Mouse (Mus musculus): ENCODE measurements around the gene Polr2a. TPM values are rescaled to one million over a fixed set of nuclear protein-coding genes. Genes with fewer than 3 reads are reported as not detected.

Gene Polr2a
- polyA plus RNA-seq, 1 experiment, result 103 TPM

GRCm38 (mm10) chr11:69697396-69697795 lies 61.0 kb downstream of the Polr2a start:
- H3K9me3 ChIP-seq (replicated peaks; ENCODE audit: control insufficient read depth, insufficient read depth, low read length, poor library complexity, severe bottlenecking), result no peaks in the 10 kb centered on the region
- TF ChIP-seq POLR2A (IDR thresholded peaks at IDR 0.05; ENCODE audit: insufficient read depth, low read length) (no peak), CTCF (IDR thresholded peaks at IDR 0.05; ENCODE audit: low read depth, low read length) (no peak), EP300 (IDR thresholded peaks at IDR 0.05; ENCODE audit: insufficient read depth, low read depth, low read length) (no peak)
- no peaks in the 10 kb centered on the region for H3K36me3 ChIP-seq (ENCODE audit: control insufficient read depth, insufficient read depth, low read length, poor library complexity, severe bottlenecking)
- no peak overlapping the region for H3K4me3 ChIP-seq (ENCODE audit: low read depth, low read length)
- peaks cover 5% of the 10 kb centered on the region for H3K4me1 ChIP-seq (ENCODE audit: control insufficient read depth, insufficient read depth, low read length)
- H3K27ac ChIP-seq (ENCODE audit: insufficient read depth, low read length), result no peak overlapping the region
- no peak overlapping the region for H3K9ac ChIP-seq (ENCODE audit: low read depth, poor library complexity, severe bottlenecking)
- H3K27me3 ChIP-seq (ENCODE audit: control insufficient read depth, insufficient read depth, low read length, poor library complexity, severe bottlenecking), result no peaks in the 10 kb centered on the region

GRCm38 (mm10) chr11:69695361-69696181 lies 62.9 kb downstream of the Polr2a start, which contains the start of the genes Tnfsf12 and Tnfsfm13:
Gene Tnfsf12 (minus strand): TSS chr11:69695849.
Gene Tnfsfm13 (minus strand): TSS chr11:69696098.
- no peaks in the 10 kb centered on the region for H3K27me3 ChIP-seq (ENCODE audit: control insufficient read depth, insufficient read depth, low read length, poor library complexity, severe bottlenecking)
- no peak for TF ChIP-seq CTCF (IDR thresholded peaks at IDR 0.05; ENCODE audit: low read depth, low read length)
- TF ChIP-seq EP300 (IDR thresholded peaks at IDR 0.05; ENCODE audit: insufficient read depth, low read depth, low read length), result 0 out of 2 replicates have a peak, but pooled peaks have one; percentile 3
- TF ChIP-seq POLR2A (IDR thresholded peaks at IDR 0.05; ENCODE audit: insufficient read depth, low read length), result no peak
- H3K36me3 ChIP-seq (ENCODE audit: control insufficient read depth, insufficient read depth, low read length, poor library complexity, severe bottlenecking), result no peaks in the 10 kb centered on the region
- H3K4me3 ChIP-seq (ENCODE audit: low read depth, low read length), result peak within 1 kb of the TSS; percentile 56
- peak within 1 kb of the TSS; percentile 16; the same call in 1 of the 2 replicates for H3K27ac ChIP-seq (ENCODE audit: insufficient read depth, low read length)
- H3K4me1 ChIP-seq (ENCODE audit: control insufficient read depth, insufficient read depth, low read length), result peaks cover 5% of the 10 kb centered on the region
- H3K9me3 ChIP-seq (replicated peaks; ENCODE audit: control insufficient read depth, insufficient read depth, low read length, poor library complexity, severe bottlenecking), result no peaks in the 10 kb centered on the region
- H3K9ac ChIP-seq (ENCODE audit: low read depth, poor library complexity, severe bottlenecking), result peak within 1 kb of the TSS; percentile 63

GRCm38 (mm10) chr11:69695046-69695360 lies 63.4 kb downstream of the Polr2a start:
- no peaks in the 10 kb centered on the region for H3K36me3 ChIP-seq (ENCODE audit: control insufficient read depth, insufficient read depth, low read length, poor library complexity, severe bottlenecking)
- H3K27ac ChIP-seq (ENCODE audit: insufficient read depth, low read length), result 0 out of 2 replicates have a peak overlapping the region, but pooled peaks have one; percentile 10
- H3K4me3 ChIP-seq (ENCODE audit: low read depth, low read length), result peak overlapping the region; percentile 56
- H3K27me3 ChIP-seq (ENCODE audit: control insufficient read depth, insufficient read depth, low read length, poor library complexity, severe bottlenecking), result no peaks in the 10 kb centered on the region
- H3K9ac ChIP-seq (ENCODE audit: low read depth, poor library complexity, severe bottlenecking), result peak overlapping the region; percentile 63
- no peaks in the 10 kb centered on the region for H3K9me3 ChIP-seq (replicated peaks; ENCODE audit: control insufficient read depth, insufficient read depth, low read length, poor library complexity, severe bottlenecking)
- TF ChIP-seq POLR2A (IDR thresholded peaks at IDR 0.05; ENCODE audit: insufficient read depth, low read length) (no peak), EP300 (IDR thresholded peaks at IDR 0.05; ENCODE audit: insufficient read depth, low read depth, low read length) (no peak), CTCF (IDR thresholded peaks at IDR 0.05; ENCODE audit: low read depth, low read length) (no peak)
- peaks cover 5% of the 10 kb centered on the region for H3K4me1 ChIP-seq (ENCODE audit: control insufficient read depth, insufficient read depth, low read length)

GRCm38 (mm10) chr11:69693421-69693965 lies 64.9 kb downstream of the Polr2a start:
- Histone ChIP-seq H3K27me3 (ENCODE audit: control insufficient read depth, insufficient read depth, low read length, poor library complexity, severe bottlenecking) (no peaks in the 10 kb centered on the region), H3K27ac (ENCODE audit: insufficient read depth, low read length) (no peak overlapping the region), H3K9me3 (replicated peaks; ENCODE audit: control insufficient read depth, insufficient read depth, low read length, poor library complexity, severe bottlenecking) (no peaks in the 10 kb centered on the region), H3K36me3 (ENCODE audit: control insufficient read depth, insufficient read depth, low read length, poor library complexity, severe bottlenecking) (no peaks in the 10 kb centered on the region), H3K9ac (ENCODE audit: low read depth, poor library complexity, severe bottlenecking) (no peak overlapping the region), H3K4me1 (ENCODE audit: control insufficient read depth, insufficient read depth, low read length) (peaks cover 3% of the 10 kb centered on the region), H3K4me3 (ENCODE audit: low read depth, low read length) (no peak overlapping the region)
- TF ChIP-seq CTCF (IDR thresholded peaks at IDR 0.05; ENCODE audit: low read depth, low read length) (no peak), POLR2A (IDR thresholded peaks at IDR 0.05; ENCODE audit: insufficient read depth, low read length) (no peak), EP300 (IDR thresholded peaks at IDR 0.05; ENCODE audit: insufficient read depth, low read depth, low read length) (no peak)

- Histone ChIP-seq H3K27ac (ENCODE audit: insufficient read depth, low read length) (0 out of 2 replicates have a peak overlapping the region, but pooled peaks have one; percentile 12), H3K9ac (ENCODE audit: low read depth, poor library complexity, severe bottlenecking) (no peak overlapping the region), H3K36me3 (ENCODE audit: control insufficient read depth, insufficient read depth, low read length, poor library complexity, severe bottlenecking) (no peaks in the 10 kb centered on the region), H3K4me3 (ENCODE audit: low read depth, low read length) (no peak overlapping the region), H3K9me3 (replicated peaks; ENCODE audit: control insufficient read depth, insufficient read depth, low read length, poor library complexity, severe bottlenecking) (no peaks in the 10 kb centered on the region), H3K27me3 (ENCODE audit: control insufficient read depth, insufficient read depth, low read length, poor library complexity, severe bottlenecking) (no peaks in the 10 kb centered on the region), H3K4me1 (ENCODE audit: control insufficient read depth, insufficient read depth, low read length) (peaks cover 3% of the 10 kb centered on the region)
- TF ChIP-seq EP300 (IDR thresholded peaks at IDR 0.05; ENCODE audit: insufficient read depth, low read depth, low read length) (no peak), POLR2A (IDR thresholded peaks at IDR 0.05; ENCODE audit: insufficient read depth, low read length) (no peak), CTCF (IDR thresholded peaks at IDR 0.05; ENCODE audit: low read depth, low read length) (no peak)
Observed at GRCm38 (mm10) chr11:69692863-69693262, 65.6 kb downstream of the Polr2a start.

Data from ES-Bruce4 (cell line).